Mouse (Mus musculus): Measurements from ENCODE around the gene Erich4.
"Not testable (repeated sequence)": the region's sequence is repeated elsewhere in the genome, so short reads cannot be mapped to it uniquely, and the experiment has no call there.

The Erich4 gene

GRCm38 (mm10) chr7:25576793-25577437, 38.8 kb downstream of the Erich4 start:
- peak; percentile 10 for DNase-seq (ENCODE audit: low read depth)

GRCm38 (mm10) chr7:25576308-25576707, 39.4 kb downstream of the Erich4 start:
- not testable (repeated sequence) for DNase-seq (ENCODE audit: low read depth)

- no peak for DNase-seq (ENCODE audit: low read depth)
Observed at GRCm38 (mm10) chr7:25575870-25576269, 39.8 kb downstream of the Erich4 start.

- DNase-seq (ENCODE audit: low read depth): no peak
Observed at GRCm38 (mm10) chr7:25575105-25575504, 40.6 kb downstream of the Erich4 start.

GRCm38 (mm10) chr7:25573806-25574205, 41.9 kb downstream of the Erich4 start:
- DNase-seq (ENCODE audit: low read depth): not testable (repeated sequence)

- no peak for DNase-seq (ENCODE audit: low read depth)
Observed at GRCm38 (mm10) chr7:25568721-25569120, 47.0 kb downstream of the Erich4 start.

Data from 416B (cell line).